Mouse (Mus musculus) embryonic facial prominence, embryonic 13.5 days (tissue): ENCODE results near the gene Snx9. TPM values are rescaled to one million over a fixed set of nuclear protein-coding genes. Genes with fewer than 3 reads are reported as not detected.

Experiments
- ATAC-seq: fragments of 200-750 bp; cut with Nextera tagmentation; 2 replicates; pipeline ENCODE4 v1.8.0; 2017; ENCODE audit warnings: low read depth; ENCODE audit not compliant: insufficient number of reproducible peaks, insufficient read depth, low FRiP score, low TSS enrichment
- H3K27ac ChIP-seq: fragments of 300-500 bp; sonication (generic); 2 replicates; pipeline ENCODE4 v1.5.1; 2015; ENCODE audit warnings: moderate library complexity, mild to moderate bottlenecking, inconsistent platforms
- H3K27me3 ChIP-seq: fragments of 300-500 bp; sonication (generic); 2 replicates; pipeline ENCODE4 v1.6.1; 2015; ENCODE audit warnings: mild to moderate bottlenecking, inconsistent platforms
- H3K36me3 ChIP-seq: fragments of 300-500 bp; sonication (generic); 2 replicates; pipeline ENCODE4 v1.6.1; 2015; ENCODE audit warnings: mild to moderate bottlenecking, inconsistent platforms
- H3K4me1 ChIP-seq: fragments of 300-500 bp; sonication (generic); 2 replicates; pipeline ENCODE4 v1.6.1; 2015; ENCODE audit warnings: inconsistent platforms
- H3K4me2 ChIP-seq: fragments of 300-500 bp; sonication (generic); 2 replicates; pipeline ENCODE4 v1.6.1; 2015; ENCODE audit warnings: moderate library complexity, mild to moderate bottlenecking, inconsistent platforms
- H3K4me3 ChIP-seq: fragments of 300-500 bp; sonication (generic); 2 replicates; pipeline ENCODE4 v1.5.1; 2015; ENCODE audit warnings: mild to moderate bottlenecking, inconsistent platforms
- H3K9ac ChIP-seq: fragments of 300-500 bp; sonication (generic); 2 replicates; pipeline ENCODE4 v1.6.1; 2015; ENCODE audit warnings: mild to moderate bottlenecking, inconsistent platforms
- H3K9me3 ChIP-seq: fragments of 300-500 bp; sonication (generic); 2 replicates; pipeline ENCODE4 v1.6.1; 2016; ENCODE audit warnings: inconsistent platforms
- WGBS: fragments of 180-500 bp; shearing (Covaris S2); methylation state at CpG from one replicate; pipeline ENCODE4 v1.1.7; 2015; ENCODE audit warnings: mixed read lengths; 5-methylcytosine and 5-hydroxymethylcytosine counted together
- polyA plus RNA-seq: library from polyadenylated mRNA; unstranded; fragments of >200 nt; fragmentation: Nextera tagmentation; extraction: Ambion mirVana; gene quantifications from 2 replicates; pipeline ENCODE4 v1.2.1, GENCODE M21; 2015

Gene Snx9
- polyA plus RNA-seq, 1 experiment from 2014 or later = 23.4 TPM

GRCm38 (mm10) chr17:5937441-5937840, 96.3 kb downstream of the Snx9 start:
- no peak for ATAC-seq
- WGBS = 60% methylated on average over 2 of the region's 2 CpGs
- H3K27me3 ChIP-seq = peaks cover 28% of the 10 kb centered on the region
- no peak overlapping the region for H3K27ac ChIP-seq
- no peaks in the 10 kb centered on the region for H3K36me3 ChIP-seq
- no peak overlapping the region for H3K4me2 ChIP-seq
- H3K4me1 ChIP-seq = peaks cover 20% of the 10 kb centered on the region
- H3K9me3 ChIP-seq = no peaks in the 10 kb centered on the region
- no peak overlapping the region for H3K9ac ChIP-seq
- no peak overlapping the region for H3K4me3 ChIP-seq

GRCm38 (mm10) chr17:5939871-5940270, 98.7 kb downstream of the Snx9 start:
- no peaks in the 10 kb centered on the region for H3K36me3 ChIP-seq
- peaks cover 14% of the 10 kb centered on the region for H3K4me1 ChIP-seq
- H3K9ac ChIP-seq = no peak overlapping the region
- H3K27me3 ChIP-seq = peaks cover 30% of the 10 kb centered on the region
- peak overlapping the region; percentile 86; the same call in 1 of the 2 replicates for H3K4me2 ChIP-seq
- WGBS = 58% methylated on average over 12 of the region's 12 CpGs
- no peak for ATAC-seq
- H3K27ac ChIP-seq = no peak overlapping the region
- no peak overlapping the region for H3K4me3 ChIP-seq
- no peaks in the 10 kb centered on the region for H3K9me3 ChIP-seq

GRCm38 (mm10) chr17:5940792-5941191, 99.7 kb downstream of the Snx9 start:
- Histone ChIP-seq H3K4me1 (peaks cover 10% of the 10 kb centered on the region), H3K4me2 (peak overlapping the region; percentile 86), H3K9me3 (no peaks in the 10 kb centered on the region), H3K4me3 (peak overlapping the region; percentile 66), H3K9ac (peak overlapping the region; percentile 66), H3K27me3 (peaks cover 30% of the 10 kb centered on the region), H3K36me3 (no peaks in the 10 kb centered on the region), H3K27ac (no peak overlapping the region)
- 1% methylated on average over 32 of the region's 38 CpGs for WGBS
- ATAC-seq = peak; percentile 84

- H3K4me2 ChIP-seq = peak within 1 kb of the TSS; percentile 86
- peak within 1 kb of the TSS; percentile 75 for H3K9ac ChIP-seq
- no peak for ATAC-seq
- H3K27me3 ChIP-seq = peaks cover 30% of the 10 kb centered on the region
- no peak within 1 kb of the TSS for H3K27ac ChIP-seq
- WGBS = under 1% methylated on average over 50 of the region's 52 CpGs
- no peaks in the 10 kb centered on the region for H3K9me3 ChIP-seq
- peak within 1 kb of the TSS; percentile 66 for H3K4me3 ChIP-seq
- H3K36me3 ChIP-seq = no peaks in the 10 kb centered on the region
- H3K4me1 ChIP-seq = peaks cover 10% of the 10 kb centered on the region
Measured at GRCm38 (mm10) chr17:5941230-5942043, 100.3 kb downstream of the Snx9 start, which contains the start of gene Synj2. TSS of gene Synj2 (plus strand) at chr17:5941280.

- 78% methylated on average over 3 of the region's 3 CpGs for WGBS
- H3K4me3 ChIP-seq = peak overlapping the region; percentile 66; the same call in 1 of the 2 replicates
- no peaks in the 10 kb centered on the region for H3K9me3 ChIP-seq
- H3K4me2 ChIP-seq = peak overlapping the region; percentile 86
- H3K27ac ChIP-seq = no peak overlapping the region
- peaks cover 30% of the 10 kb centered on the region for H3K27me3 ChIP-seq
- no peaks in the 10 kb centered on the region for H3K36me3 ChIP-seq
- H3K4me1 ChIP-seq = peaks cover 10% of the 10 kb centered on the region
- H3K9ac ChIP-seq = no peak overlapping the region
- no peak for ATAC-seq
Measured at GRCm38 (mm10) chr17:5942156-5942555, 101.0 kb downstream of the Snx9 start.

- H3K9me3 ChIP-seq = no peaks in the 10 kb centered on the region
- no peak overlapping the region for H3K9ac ChIP-seq
- 69% methylated on average over 1 of the region's 1 CpGs for WGBS
- H3K4me1 ChIP-seq = peaks cover 10% of the 10 kb centered on the region
- peaks cover 30% of the 10 kb centered on the region for H3K27me3 ChIP-seq
- H3K36me3 ChIP-seq = no peaks in the 10 kb centered on the region
- no peak for ATAC-seq
- no peak overlapping the region for H3K27ac ChIP-seq
- no peak overlapping the region for H3K4me2 ChIP-seq
- H3K4me3 ChIP-seq = no peak overlapping the region
Measured at GRCm38 (mm10) chr17:5943053-5943452, 101.9 kb downstream of the Snx9 start.

GRCm38 (mm10) chr17:5947039-5947438, 105.9 kb downstream of the Snx9 start:
- H3K9ac ChIP-seq = no peak overlapping the region
- no peak overlapping the region for H3K4me3 ChIP-seq
- ATAC-seq = no peak
- H3K4me1 ChIP-seq = no peaks in the 10 kb centered on the region
- H3K9me3 ChIP-seq = no peaks in the 10 kb centered on the region
- H3K27ac ChIP-seq = no peak overlapping the region
- 76% methylated on average over 3 of the region's 3 CpGs for WGBS
- no peak overlapping the region for H3K4me2 ChIP-seq
- H3K27me3 ChIP-seq = peaks cover 5% of the 10 kb centered on the region
- no peaks in the 10 kb centered on the region for H3K36me3 ChIP-seq

GRCm38 (mm10) chr17:5952455-5952854, 111.3 kb downstream of the Snx9 start:
- no peak for ATAC-seq
- no peaks in the 10 kb centered on the region for H3K36me3 ChIP-seq
- H3K4me1 ChIP-seq = no peaks in the 10 kb centered on the region
- H3K4me2 ChIP-seq = no peak overlapping the region
- H3K9ac ChIP-seq = no peak overlapping the region
- no peaks in the 10 kb centered on the region for H3K27me3 ChIP-seq
- 69% methylated on average over 4 of the region's 4 CpGs for WGBS
- H3K4me3 ChIP-seq = no peak overlapping the region
- no peaks in the 10 kb centered on the region for H3K9me3 ChIP-seq
- no peak overlapping the region for H3K27ac ChIP-seq

GRCm38 (mm10) chr17:5956350-5957000, 115.3 kb downstream of the Snx9 start:
- H3K4me3 ChIP-seq = no peak overlapping the region
- H3K9ac ChIP-seq = no peak overlapping the region
- H3K4me2 ChIP-seq = no peak overlapping the region
- H3K36me3 ChIP-seq = no peaks in the 10 kb centered on the region
- H3K27me3 ChIP-seq = no peaks in the 10 kb centered on the region
- WGBS = 71% methylated on average over 2 of the region's 2 CpGs
- ATAC-seq = no peak
- H3K27ac ChIP-seq = no peak overlapping the region
- H3K4me1 ChIP-seq = peaks cover 12% of the 10 kb centered on the region
- H3K9me3 ChIP-seq = no peaks in the 10 kb centered on the region

- whole genome bisulfite sequencing = 49% methylated on average over 3 of the region's 3 CpGs
- ATAC-seq = no peak
- Histone ChIP-seq H3K9me3 (no peaks in the 10 kb centered on the region), H3K9ac (no peak overlapping the region), H3K4me1 (peaks cover 12% of the 10 kb centered on the region), H3K27me3 (no peaks in the 10 kb centered on the region), H3K36me3 (no peaks in the 10 kb centered on the region), H3K4me3 (no peak overlapping the region), H3K4me2 (no peak overlapping the region), H3K27ac (no peak overlapping the region)
Measured at GRCm38 (mm10) chr17:5957097-5957496, 116.0 kb downstream of the Snx9 start.

GRCm38 (mm10) chr17:5958229-5958628, 117.1 kb downstream of the Snx9 start:
- Histone ChIP-seq H3K4me2 (no peak overlapping the region), H3K27me3 (no peaks in the 10 kb centered on the region), H3K9ac (no peak overlapping the region), H3K27ac (no peak overlapping the region), H3K9me3 (no peaks in the 10 kb centered on the region), H3K36me3 (no peaks in the 10 kb centered on the region), H3K4me1 (peaks cover 12% of the 10 kb centered on the region), H3K4me3 (no peak overlapping the region)
- 96% methylated on average over 5 of the region's 5 CpGs for WGBS
- no peak for ATAC-seq

GRCm38 (mm10) chr17:5958636-5959035, 117.5 kb downstream of the Snx9 start:
- Histone ChIP-seq H3K27me3 (no peaks in the 10 kb centered on the region), H3K4me1 (peaks cover 12% of the 10 kb centered on the region), H3K9me3 (no peaks in the 10 kb centered on the region), H3K4me3 (no peak overlapping the region), H3K9ac (no peak overlapping the region), H3K36me3 (no peaks in the 10 kb centered on the region), H3K4me2 (peak overlapping the region; percentile 2; the same call in 1 of the 2 replicates), H3K27ac (peak overlapping the region; percentile 33; the same call in 1 of the 2 replicates)
- ATAC-seq = no peak
- WGBS = 73% methylated on average over 10 of the region's 10 CpGs
